Mouse (Mus musculus): ENCODE results near the gene Saysd1.

Saysd1 gene

GRCm38 (mm10) chr14:20106271-20106670, 32.1 kb downstream of the Saysd1 start:
- no peak for DNase-seq

- DNase-seq, result no peak
These were observed 35.1 kb downstream of the Saysd1 start for GRCm38 (mm10) chr14:20103207-20103606.

- DNase-seq, result no peak
These were observed 40.3 kb downstream of the Saysd1 start for GRCm38 (mm10) chr14:20098061-20098460.

- DNase-seq, result no peak
These were observed 43.4 kb downstream of the Saysd1 start for GRCm38 (mm10) chr14:20094942-20095341.

- DNase-seq, result no peak
These were observed 44.8 kb downstream of the Saysd1 start for GRCm38 (mm10) chr14:20093493-20093892.

GRCm38 (mm10) chr14:20084335-20084734, 54.0 kb downstream of the Saysd1 start:
- no peak for DNase-seq

- DNase-seq, result peak; percentile 96
These were observed 55.6 kb downstream of the Saysd1 start for GRCm38 (mm10) chr14:20082536-20083325.

- DNase-seq, result peak; percentile 31
These were observed 56.3 kb downstream of the Saysd1 start for GRCm38 (mm10) chr14:20081937-20082533.

GRCm38 (mm10) chr14:20081084-20081483, 57.2 kb downstream of the Saysd1 start:
- no peak for DNase-seq

- DNase-seq, result no peak
These were observed 61.2 kb downstream of the Saysd1 start for GRCm38 (mm10) chr14:20077181-20077580.

- DNase-seq, result no peak
These were observed 62.8 kb downstream of the Saysd1 start for GRCm38 (mm10) chr14:20075544-20075943.

GRCm38 (mm10) chr14:20074759-20075158, 63.6 kb downstream of the Saysd1 start:
- DNase-seq, result no peak

- no peak for DNase-seq
These were observed 67.7 kb downstream of the Saysd1 start for GRCm38 (mm10) chr14:20070629-20071028.

- DNase-seq, result no peak
These were observed 70.0 kb downstream of the Saysd1 start for GRCm38 (mm10) chr14:20068365-20068764.

GRCm38 (mm10) chr14:20067293-20068074, 70.8 kb downstream of the Saysd1 start:
- peak; percentile 77 for DNase-seq

GRCm38 (mm10) chr14:20064771-20065170, 73.6 kb downstream of the Saysd1 start:
- DNase-seq, result no peak

GRCm38 (mm10) chr14:20048481-20048835, 89.9 kb downstream of the Saysd1 start:
- no peak for DNase-seq

GRCm38 (mm10) chr14:20047814-20048480, 90.4 kb downstream of the Saysd1 start:
- no peak for DNase-seq

GRCm38 (mm10) chr14:20047291-20047690, 91.0 kb downstream of the Saysd1 start:
- no peak for DNase-seq

- no peak for DNase-seq
These were observed 94.3 kb downstream of the Saysd1 start for GRCm38 (mm10) chr14:20044036-20044435.

- no peak for DNase-seq
These were observed 96.5 kb downstream of the Saysd1 start for GRCm38 (mm10) chr14:20041836-20042235.

GRCm38 (mm10) chr14:20040976-20041375, 97.4 kb downstream of the Saysd1 start:
- no peak for DNase-seq

- DNase-seq, result no peak
These were observed 98.5 kb downstream of the Saysd1 start for GRCm38 (mm10) chr14:20039795-20040194.
